In the genomic region with DNA sequence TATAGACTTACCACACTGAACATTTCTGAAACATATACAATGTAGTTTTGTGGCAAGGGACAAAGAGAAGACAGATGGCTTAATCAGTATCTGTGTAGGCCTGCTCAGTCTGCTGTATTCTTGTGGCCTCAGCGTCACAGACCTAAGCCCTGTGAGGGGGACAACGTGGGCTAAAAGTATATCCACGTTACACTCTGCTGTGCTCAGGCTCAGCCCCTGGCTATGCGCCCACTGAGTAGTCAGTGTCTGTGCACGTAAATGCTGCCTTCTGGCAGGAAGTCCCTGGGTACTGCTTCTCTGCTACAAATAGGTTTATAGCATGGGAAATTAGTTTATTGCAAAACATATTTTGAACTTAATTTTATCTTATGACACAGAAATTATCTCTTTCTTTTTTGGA, we compare ENCODE assay signal across 16 mouse cellular contexts.
DNase-seq lines count a peak whose midpoint lies in the region; ATAC-seq and TF ChIP-seq lines count a peak whose summit lies in the region.
"Had no signal": no experiment of that assay in that cellular context is flagged by ENCODE, and none has a peak within 500 bp of the region (broad histone marks: within the 10 kb centered on the region; RNA-seq: fewer than 3 reads in every experiment).

No protein-coding gene starts in this region.

- H3K4me3 ChIP-seq in gastrocnemius, adult 2 months = no peak overlapping the region
- H3K4me3 ChIP-seq in midbrain, embryonic 13.5 days (replicated peaks) = no peak overlapping the region
- no peak overlapping the region for H3K4me3 ChIP-seq in midbrain, embryonic 10.5 days
- H3K4me3 ChIP-seq: embryonic facial prominence, embryonic 15.5 days; heart, embryonic 12.5 days had no signal

- 71% methylated on average over 5 of the region's 5 CpGs for WGBS in midbrain, embryonic 13.5 days
- 90% methylated on average over 5 of the region's 5 CpGs for WGBS in midbrain, embryonic 10.5 days

- H3K4me1 ChIP-seq in midbrain, embryonic 13.5 days (replicated peaks) = peaks cover 21% of the 10 kb centered on the region
- H3K4me1 ChIP-seq in midbrain, embryonic 10.5 days = peaks cover 9% of the 10 kb centered on the region
- H3K4me1 ChIP-seq: embryonic facial prominence, embryonic 15.5 days had no signal

- DNase-seq in gastrocnemius, adult 2 months = peak; percentile 73
- DNase-seq in gastrocnemius, postnatal 4 days (ENCODE audit: low spot score in 2 of 2) = no peak
- DNase-seq in midbrain, embryonic 10.5 days (ENCODE audit: low spot score) = no peak
- peak; percentile 71 to 72 for DNase-seq in cerebellum, postnatal 14 days
- DNase-seq in right cerebral cortex, postnatal 14 days = peak; percentile 22
- DNase-seq in testis, postnatal 10 days (ENCODE audit: low spot score) = no peak
- no peak for DNase-seq in kidney, adult 11 months
- DNase-seq: adrenal gland, adult 2 months; kidney, postnatal 10 days had no signal

- TF ChIP-seq CTCF in gastrocnemius, adult 2 months (IDR thresholded peaks at IDR 0.05) = no peak

- no peak overlapping the region for H3K27ac ChIP-seq in gastrocnemius, adult 2 months
- no peak overlapping the region for H3K27ac ChIP-seq in midbrain, embryonic 13.5 days
- no peak overlapping the region for H3K27ac ChIP-seq in midbrain, embryonic 10.5 days (replicated peaks)
- H3K27ac ChIP-seq: embryonic facial prominence, embryonic 15.5 days; hindbrain, embryonic 14.5 days; liver, embryonic 14.5 days; macrophage had no signal

- no peaks in the 10 kb centered on the region for H3K9me3 ChIP-seq in midbrain, embryonic 13.5 days
- H3K9me3 ChIP-seq in midbrain, embryonic 10.5 days (replicated peaks) = no peaks in the 10 kb centered on the region; the same call in 1 of the 2 replicates
- H3K9me3 ChIP-seq: embryonic facial prominence, embryonic 15.5 days had no signal

- no peak overlapping the region for H3K9ac ChIP-seq in midbrain, embryonic 13.5 days (replicated peaks)
- H3K9ac ChIP-seq: embryonic facial prominence, embryonic 15.5 days; heart, embryonic 12.5 days; hindbrain, embryonic 14.5 days; liver, embryonic 14.5 days had no signal

- H3K36me3 ChIP-seq in midbrain, embryonic 13.5 days = peaks cover 9% of the 10 kb centered on the region; the same call in 1 of the 2 replicates
- peaks cover 10% of the 10 kb centered on the region for H3K36me3 ChIP-seq in midbrain, embryonic 10.5 days
- H3K36me3 ChIP-seq: embryonic facial prominence, embryonic 15.5 days had no signal

- H3K27me3 ChIP-seq in midbrain, embryonic 13.5 days = no peaks in the 10 kb centered on the region
- H3K27me3 ChIP-seq in midbrain, embryonic 10.5 days (ENCODE audit: low read depth, poor library complexity, severe bottlenecking) = no peaks in the 10 kb centered on the region
- H3K27me3 ChIP-seq: embryonic facial prominence, embryonic 15.5 days; heart, embryonic 12.5 days; Patski had no signal

- no peak overlapping the region for H3K4me2 ChIP-seq in midbrain, embryonic 13.5 days (replicated peaks)
- H3K4me2 ChIP-seq: embryonic facial prominence, embryonic 15.5 days; heart, embryonic 12.5 days; hindbrain, embryonic 14.5 days had no signal

- intact Hi-C loops in gastrocnemius, adult 2 months (cut with DNase I) = no loop called here

- peak; percentile 62; the same call in 1 of the 2 replicates for ATAC-seq in midbrain, embryonic 13.5 days

Comparison
In these comparisons a context has a peak if more than half of its experiments do, and no peak if none do; other contexts are left out.
1. DNase-seq: peak in gastrocnemius, adult 2 months (single experiment), cerebellum, postnatal 14 days (2 of 2) and right cerebral cortex, postnatal 14 days (single experiment); none in gastrocnemius, postnatal 4 days (0 of 2), midbrain, embryonic 10.5 days (single experiment), testis, postnatal 10 days (single experiment) and kidney, adult 11 months (single experiment).